Mouse (Mus musculus) megakaryocyte, embryonic 14.5 days (primary cell): ENCODE data around the gene Chst3.

ENCODE experiments used
- FLI1 ChIP-seq: IDR thresholded peaks from 2 replicates; pipeline ENCODE4 v1.6.1; 2012; ENCODE audit warnings: low read length, inconsistent platforms, mixed read lengths
- GATA1 ChIP-seq: IDR thresholded peaks from 3 replicates; pipeline ENCODE4 v1.6.1; 2012; ENCODE audit warnings: mixed read lengths, low read length, inconsistent platforms, borderline replicate concordance

- no peak for TF ChIP-seq GATA1
- no peak for TF ChIP-seq FLI1
These were observed 8.6 kb upstream of the Chst3 start for GRCm38 (mm10) chr10:60227666-60228065.
